Mouse (Mus musculus) limb, embryonic 12.5 days (tissue): ENCODE data around the gene Vps53. TPM values are rescaled to one million over a fixed set of nuclear protein-coding genes. Genes with fewer than 3 reads are reported as not detected.

Experiments used
- ATAC-seq: fragments of 200-750 bp; cut with Nextera tagmentation; 2 replicates; pipeline ENCODE4 v1.8.0; 2017; ENCODE audit warnings: low read depth, moderate TSS enrichment; ENCODE audit not compliant: insufficient number of reproducible peaks, insufficient read depth, low FRiP score, low TSS enrichment
- H3K27ac ChIP-seq: fragments of 300-500 bp; sonication (generic); 2 replicates; pipeline ENCODE4 v1.5.1; 2016; ENCODE audit warnings: mild to moderate bottlenecking, moderate library complexity
- H3K27me3 ChIP-seq: fragments of 300-500 bp; sonication (generic); 2 replicates; pipeline ENCODE4 v1.6.1; 2016; ENCODE audit warnings: mild to moderate bottlenecking, moderate library complexity
- H3K36me3 ChIP-seq: fragments of 300-500 bp; sonication (generic); 2 replicates; pipeline ENCODE4 v1.6.1; 2016; ENCODE audit warnings: mild to moderate bottlenecking, moderate library complexity
- H3K4me1 ChIP-seq: fragments of 300-500 bp; sonication (generic); replicated peaks from 2 replicates; pipeline ENCODE4 v1.6.1; 2016
- H3K4me2 ChIP-seq: fragments of 300-500 bp; sonication (generic); 2 replicates; pipeline ENCODE4 v1.6.1; 2016; ENCODE audit warnings: mild to moderate bottlenecking, moderate library complexity
- H3K4me3 ChIP-seq: fragments of 300-500 bp; sonication (generic); replicated peaks from 2 replicates; pipeline ENCODE4 v1.5.1; 2016; ENCODE audit warnings: mild to moderate bottlenecking
- H3K9ac ChIP-seq: fragments of 300-500 bp; sonication (generic); replicated peaks from 2 replicates; pipeline ENCODE4 v1.6.1; 2016; ENCODE audit warnings: mild to moderate bottlenecking, moderate library complexity
- H3K9me3 ChIP-seq: fragments of 300-500 bp; sonication (generic); 2 replicates; pipeline ENCODE4 v1.6.1; 2016; ENCODE audit warnings: mild to moderate bottlenecking, moderate library complexity
- WGBS: fragments of 180-500 bp; shearing (Covaris S2); methylation state at CpG from one replicate; pipeline ENCODE4 v1.1.7; 2016; 5-methylcytosine and 5-hydroxymethylcytosine counted together
- polyA plus RNA-seq: library from polyadenylated mRNA; unstranded; fragments of >200 nt; fragmentation: Nextera tagmentation; extraction: Ambion mirVana; gene quantifications from 2 replicates; pipeline ENCODE4 v1.2.1, GENCODE M21; 2016

Gene Vps53
- polyA plus RNA-seq, 1 experiment from 2014 or later = 39.1 TPM

DNA sequence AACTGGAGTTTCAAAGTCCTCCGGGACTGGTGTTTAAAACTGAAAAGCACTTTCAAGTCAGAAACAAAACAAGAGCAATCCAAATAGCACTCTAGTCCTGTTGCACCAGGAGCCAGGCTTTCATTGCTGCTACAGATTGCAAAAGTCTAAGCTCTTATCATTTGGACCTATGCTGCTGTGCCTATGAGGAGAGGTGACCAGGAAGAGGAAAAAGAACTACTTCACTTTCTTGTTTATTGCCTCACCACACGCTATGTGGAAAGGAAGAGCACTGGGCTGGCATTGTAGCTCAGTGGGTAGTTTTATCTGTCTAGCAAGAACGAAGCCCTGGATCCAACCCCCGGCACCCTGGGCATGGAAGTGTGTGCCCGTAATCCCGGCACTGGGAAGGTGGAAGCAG lies 146.1 kb downstream of the Vps53 start:
- ATAC-seq = no peak
- Histone ChIP-seq H3K4me3 (no peak overlapping the region), H3K27ac (no peak overlapping the region), H3K4me2 (no peak overlapping the region), H3K9me3 (no peaks in the 10 kb centered on the region), H3K4me1 (peaks cover 1% of the 10 kb centered on the region; the same call in 1 of the 2 replicates), H3K36me3 (no peaks in the 10 kb centered on the region), H3K27me3 (peaks cover 6% of the 10 kb centered on the region; the same call in 1 of the 2 replicates), H3K9ac (no peak overlapping the region)
- 77% methylated on average over 6 of the region's 6 CpGs for WGBS

DNA sequence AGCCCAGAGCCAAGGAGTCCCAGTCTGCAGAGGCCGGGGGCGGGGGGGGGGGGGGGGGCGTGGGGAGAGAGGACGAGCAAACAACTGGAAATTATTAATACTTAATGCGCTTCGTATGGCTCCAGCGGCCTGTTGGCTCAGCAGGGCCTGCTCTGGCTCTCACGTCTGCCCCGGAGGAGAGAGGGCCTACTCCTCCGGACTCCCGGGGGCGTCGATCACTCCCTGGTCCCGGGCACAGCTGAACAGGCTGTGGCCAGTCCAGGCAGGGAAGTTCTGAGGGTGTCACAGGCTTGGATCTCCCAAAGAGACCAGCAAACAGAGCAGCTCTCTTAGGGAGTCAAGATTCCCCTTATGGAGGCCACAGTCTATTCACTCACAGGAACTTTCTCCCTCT lies 151.4 kb downstream of the Vps53 start:
- peak; percentile 62 for ATAC-seq
- peak overlapping the region; percentile 82 for H3K27ac ChIP-seq
- peaks cover 6% of the 10 kb centered on the region; the same call in 1 of the 2 replicates for H3K27me3 ChIP-seq
- peaks cover 40% of the 10 kb centered on the region for H3K4me1 ChIP-seq
- peak overlapping the region; percentile 89 for H3K4me2 ChIP-seq
- no peaks in the 10 kb centered on the region for H3K9me3 ChIP-seq
- H3K9ac ChIP-seq = peak overlapping the region; percentile 81
- H3K4me3 ChIP-seq = peak overlapping the region; percentile 86
- WGBS = 2% methylated on average over 12 of the region's 14 CpGs
- H3K36me3 ChIP-seq = peaks cover 10% of the 10 kb centered on the region

DNA sequence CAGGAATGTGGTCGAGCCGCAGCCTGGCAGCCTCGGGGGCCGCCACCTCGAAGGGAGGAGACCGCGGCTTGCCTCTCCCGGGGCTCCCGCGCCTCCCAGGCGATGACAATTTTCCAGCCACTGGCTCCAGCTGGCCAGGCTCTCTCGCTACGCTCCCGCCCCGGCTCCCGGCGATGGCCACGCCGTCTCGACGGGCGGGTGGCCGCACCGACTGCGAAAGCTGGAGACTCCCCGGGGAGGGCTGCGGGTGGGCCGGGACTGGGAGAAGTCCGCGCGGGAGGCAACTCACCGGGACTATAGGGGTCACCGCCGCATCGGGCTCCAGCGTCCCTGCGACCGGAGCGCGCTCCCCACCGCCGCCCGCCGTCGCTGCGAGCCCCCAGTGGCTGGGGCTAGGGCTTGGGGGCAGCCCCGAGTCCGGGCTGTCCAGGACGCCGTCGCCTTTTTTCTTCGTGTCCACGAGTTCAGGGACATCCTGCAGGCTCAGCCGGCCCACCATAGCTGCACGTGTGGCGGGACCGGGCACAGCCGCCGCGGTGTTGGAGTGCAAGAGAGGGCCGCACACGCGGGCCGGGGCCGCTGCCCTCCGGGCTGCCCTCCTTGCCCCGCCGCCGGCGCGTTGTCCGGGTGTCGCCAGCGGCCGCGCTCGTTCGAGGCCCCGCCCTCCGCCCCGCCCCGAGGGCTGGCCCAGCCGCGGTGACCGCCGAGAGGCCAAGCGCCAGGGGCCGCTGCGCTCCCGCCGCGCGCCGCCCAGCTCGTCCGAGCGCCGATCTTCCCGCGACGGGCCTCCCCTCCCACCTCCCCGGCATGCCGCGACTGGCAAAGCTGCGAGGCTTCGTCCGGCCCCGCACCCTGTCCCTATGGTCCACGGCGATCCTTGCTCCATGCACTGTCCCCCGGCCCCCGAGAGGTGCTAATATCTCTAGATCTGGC lies 152.0 kb downstream of the Vps53 start, which contains the start of gene Rflnb:
Rflnb (minus strand) TSS at position 644 of the 933 bp plus-strand sequence.
- Histone ChIP-seq H3K9me3 (no peaks in the 10 kb centered on the region), H3K27ac (peak within 1 kb of the TSS; percentile 82), H3K9ac (peak within 1 kb of the TSS; percentile 81), H3K27me3 (peaks cover 6% of the 10 kb centered on the region; the same call in 1 of the 2 replicates), H3K4me1 (peaks cover 40% of the 10 kb centered on the region), H3K4me3 (peak within 1 kb of the TSS; percentile 86), H3K4me2 (peak within 1 kb of the TSS; percentile 89), H3K36me3 (peaks cover 16% of the 10 kb centered on the region)
- WGBS = under 1% methylated on average over 91 of the region's 112 CpGs
- peak; percentile 89 for ATAC-seq

DNA sequence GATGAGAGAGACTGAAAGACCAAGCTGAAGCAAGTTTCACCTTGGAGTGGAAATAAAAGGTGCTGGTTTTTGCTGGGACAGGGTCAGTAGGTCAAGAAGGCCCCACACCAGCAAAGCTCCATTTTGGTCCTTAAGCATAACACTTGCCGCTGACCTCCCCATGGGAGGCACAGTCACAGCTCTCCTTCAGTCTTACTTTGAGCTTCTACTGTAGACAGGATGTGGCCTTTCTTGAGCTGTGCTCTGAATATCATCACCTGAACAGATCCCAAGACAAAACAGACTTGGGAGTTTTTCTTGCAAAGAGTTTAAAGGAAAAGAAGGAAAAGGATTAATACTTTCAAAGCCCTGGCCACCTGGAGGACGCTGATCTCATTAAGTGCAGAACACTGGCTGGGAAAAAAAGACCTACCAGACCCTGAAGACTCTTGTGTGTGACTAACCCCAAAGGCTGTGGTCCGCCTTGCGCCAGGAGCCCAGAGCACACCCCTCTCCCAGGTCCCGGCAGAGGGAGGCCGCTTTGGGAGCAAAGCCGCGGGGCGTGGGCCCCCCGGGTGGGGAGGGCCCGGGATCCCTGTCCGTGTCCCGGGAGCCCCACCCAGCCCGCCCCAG lies 152.8 kb downstream of the Vps53 start:
- 5% methylated on average over 11 of the region's 14 CpGs for WGBS
- no peak for ATAC-seq
- H3K27ac ChIP-seq = peak overlapping the region; percentile 82; the same call in 1 of the 2 replicates
- H3K4me1 ChIP-seq = peaks cover 40% of the 10 kb centered on the region
- peaks cover 6% of the 10 kb centered on the region; the same call in 1 of the 2 replicates for H3K27me3 ChIP-seq
- peak overlapping the region; percentile 86 for H3K4me3 ChIP-seq
- no peaks in the 10 kb centered on the region for H3K9me3 ChIP-seq
- H3K9ac ChIP-seq = peak overlapping the region; percentile 81
- peak overlapping the region; percentile 89 for H3K4me2 ChIP-seq
- H3K36me3 ChIP-seq = peaks cover 21% of the 10 kb centered on the region

DNA sequence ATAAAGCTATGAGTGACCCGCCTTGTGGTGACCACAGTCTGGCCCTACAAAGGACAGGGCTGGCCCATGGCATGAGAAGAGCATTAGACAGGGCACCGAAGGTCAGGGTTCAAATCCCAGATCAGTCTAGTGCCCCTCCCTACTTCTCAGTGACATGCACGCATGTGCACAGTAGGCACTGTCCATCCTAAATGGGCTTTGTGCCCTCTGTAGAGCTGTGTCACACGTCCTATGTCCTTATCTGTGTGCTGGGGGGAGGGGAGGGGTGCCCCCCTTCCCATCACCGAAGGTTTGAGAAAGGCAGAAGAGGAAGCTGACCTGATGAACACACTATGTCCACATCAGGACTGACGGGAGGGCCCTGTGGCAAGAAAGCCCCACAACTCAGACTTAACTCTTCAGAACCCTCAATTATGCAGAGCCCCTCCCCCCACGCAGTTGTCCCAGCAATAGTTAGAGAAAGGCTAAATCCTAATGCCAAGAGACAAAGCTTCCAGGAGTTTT lies 154.3 kb downstream of the Vps53 start:
- Histone ChIP-seq H3K9ac (no peak overlapping the region), H3K27me3 (peaks cover 6% of the 10 kb centered on the region; the same call in 1 of the 2 replicates), H3K9me3 (no peaks in the 10 kb centered on the region), H3K36me3 (peaks cover 25% of the 10 kb centered on the region), H3K4me3 (0 out of 2 replicates have a peak overlapping the region, but pooled peaks have one; percentile 1), H3K4me2 (peak overlapping the region; percentile 89), H3K27ac (no peak overlapping the region), H3K4me1 (peaks cover 48% of the 10 kb centered on the region)
- no peak for ATAC-seq
- WGBS = 77% methylated on average over 7 of the region's 7 CpGs

DNA sequence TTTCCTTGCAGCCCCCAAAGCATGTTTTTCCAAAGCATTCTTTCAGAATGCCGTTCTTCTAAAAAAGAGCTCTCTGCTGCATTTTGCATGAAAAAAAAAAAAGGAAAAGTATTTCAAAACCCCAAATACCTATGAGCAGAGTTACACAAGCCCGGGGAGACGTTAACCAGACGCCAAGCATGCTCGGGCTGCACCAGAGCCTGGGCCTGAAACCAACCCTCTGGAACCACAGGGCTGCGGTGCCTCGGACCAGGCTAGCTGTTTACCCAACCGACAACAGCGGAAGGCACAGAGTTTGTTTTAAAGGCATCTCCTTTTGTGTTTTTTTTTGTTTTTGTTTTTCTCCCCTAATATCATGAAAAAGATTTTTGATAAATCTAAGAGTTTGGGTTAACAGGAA lies 158.5 kb downstream of the Vps53 start:
- H3K4me2 ChIP-seq = no peak overlapping the region
- H3K36me3 ChIP-seq = peaks cover 33% of the 10 kb centered on the region
- H3K27me3 ChIP-seq = no peaks in the 10 kb centered on the region
- ATAC-seq = no peak
- H3K4me1 ChIP-seq = peaks cover 30% of the 10 kb centered on the region
- H3K9ac ChIP-seq = no peak overlapping the region
- 0 out of 2 replicates have a peak overlapping the region, but pooled peaks have one; percentile 41 for H3K27ac ChIP-seq
- no peaks in the 10 kb centered on the region for H3K9me3 ChIP-seq
- H3K4me3 ChIP-seq = no peak overlapping the region
- 68% methylated on average over 9 of the region's 9 CpGs for WGBS

DNA sequence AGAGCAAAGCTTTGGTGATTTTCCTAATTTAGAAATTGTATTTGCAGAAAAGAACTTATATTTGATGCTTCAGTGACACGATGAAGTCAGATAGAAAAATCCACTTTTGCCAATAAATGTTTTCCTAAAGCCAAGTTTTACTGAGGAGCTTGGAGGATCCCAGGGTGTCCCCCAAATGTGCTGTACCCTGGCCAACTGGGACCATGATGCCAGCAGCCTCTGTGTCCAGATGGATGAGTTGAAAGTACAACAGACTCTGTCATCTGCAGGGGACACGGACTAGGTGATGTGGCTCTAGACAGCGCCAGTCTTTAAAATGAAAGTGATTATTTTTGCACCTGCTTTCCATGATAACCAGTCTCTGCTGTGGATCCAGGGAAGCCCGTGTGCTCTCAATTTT lies 159.6 kb downstream of the Vps53 start:
- 76% methylated on average over 4 of the region's 4 CpGs for WGBS

DNA sequence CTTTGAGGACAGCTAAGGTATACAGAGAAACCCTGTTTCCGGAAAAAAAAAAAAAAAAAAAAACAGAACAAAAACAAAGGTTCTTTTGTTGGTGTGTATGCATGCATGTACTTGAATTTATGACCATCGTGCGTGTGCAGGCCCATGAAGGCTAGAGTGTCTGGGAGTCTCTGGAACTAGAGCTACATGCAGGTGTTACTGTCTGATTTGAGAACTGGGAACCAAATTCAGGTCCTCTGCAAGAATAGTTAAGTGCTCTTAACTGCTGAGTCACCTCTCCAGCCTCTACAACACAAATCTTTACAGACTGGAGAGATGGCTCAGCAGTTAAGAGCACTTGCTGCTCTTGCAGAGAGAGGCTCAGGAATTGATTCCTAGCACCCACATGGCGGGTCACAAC lies 163.6 kb downstream of the Vps53 start:
- Histone ChIP-seq H3K4me2 (no peak overlapping the region), H3K27ac (no peak overlapping the region), H3K36me3 (peaks cover 12% of the 10 kb centered on the region; the same call in 1 of the 2 replicates), H3K4me3 (no peak overlapping the region), H3K9ac (no peak overlapping the region), H3K4me1 (peaks cover 8% of the 10 kb centered on the region; the same call in 1 of the 2 replicates), H3K9me3 (no peaks in the 10 kb centered on the region), H3K27me3 (no peaks in the 10 kb centered on the region)
- WGBS = 66% methylated on average over 4 of the region's 4 CpGs
- ATAC-seq = no peak

More for the DNA sequence above, 159.6 kb downstream of the Vps53 start:
- no peak overlapping the region for H3K27ac ChIP-seq
- H3K36me3 ChIP-seq = peaks cover 33% of the 10 kb centered on the region
- no peaks in the 10 kb centered on the region for H3K27me3 ChIP-seq
- H3K4me2 ChIP-seq = no peak overlapping the region
- H3K4me1 ChIP-seq = peaks cover 19% of the 10 kb centered on the region
- no peak overlapping the region for H3K4me3 ChIP-seq
- no peaks in the 10 kb centered on the region for H3K9me3 ChIP-seq
- no peak for ATAC-seq
- H3K9ac ChIP-seq = no peak overlapping the region

DNA sequence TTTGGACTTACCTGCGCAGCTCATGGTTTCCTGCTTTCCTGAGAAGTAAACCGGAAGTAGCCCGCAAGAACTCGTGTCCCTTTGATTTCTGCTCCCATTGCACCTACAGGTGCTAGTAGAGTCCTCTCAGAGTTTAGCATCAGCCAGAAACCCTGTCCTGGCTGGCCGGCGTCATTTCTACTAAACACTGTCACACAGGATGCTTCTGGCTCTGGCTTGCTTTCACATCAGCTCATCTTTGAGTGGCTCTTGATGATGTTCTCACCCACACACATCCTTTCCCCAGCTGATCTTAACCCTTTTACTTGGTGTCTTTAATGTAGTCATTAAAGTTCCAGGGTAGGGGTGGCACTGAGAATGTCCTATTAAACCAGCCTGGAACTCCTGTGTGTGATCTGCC lies 164.2 kb downstream of the Vps53 start:
- WGBS = 89% methylated on average over 6 of the region's 6 CpGs
- Histone ChIP-seq H3K36me3 (peaks cover 9% of the 10 kb centered on the region; the same call in 1 of the 2 replicates), H3K9ac (no peak overlapping the region), H3K27me3 (no peaks in the 10 kb centered on the region), H3K4me1 (peaks cover 4% of the 10 kb centered on the region; the same call in 1 of the 2 replicates), H3K4me2 (no peak overlapping the region), H3K9me3 (no peaks in the 10 kb centered on the region), H3K4me3 (no peak overlapping the region), H3K27ac (no peak overlapping the region)
- no peak for ATAC-seq

DNA sequence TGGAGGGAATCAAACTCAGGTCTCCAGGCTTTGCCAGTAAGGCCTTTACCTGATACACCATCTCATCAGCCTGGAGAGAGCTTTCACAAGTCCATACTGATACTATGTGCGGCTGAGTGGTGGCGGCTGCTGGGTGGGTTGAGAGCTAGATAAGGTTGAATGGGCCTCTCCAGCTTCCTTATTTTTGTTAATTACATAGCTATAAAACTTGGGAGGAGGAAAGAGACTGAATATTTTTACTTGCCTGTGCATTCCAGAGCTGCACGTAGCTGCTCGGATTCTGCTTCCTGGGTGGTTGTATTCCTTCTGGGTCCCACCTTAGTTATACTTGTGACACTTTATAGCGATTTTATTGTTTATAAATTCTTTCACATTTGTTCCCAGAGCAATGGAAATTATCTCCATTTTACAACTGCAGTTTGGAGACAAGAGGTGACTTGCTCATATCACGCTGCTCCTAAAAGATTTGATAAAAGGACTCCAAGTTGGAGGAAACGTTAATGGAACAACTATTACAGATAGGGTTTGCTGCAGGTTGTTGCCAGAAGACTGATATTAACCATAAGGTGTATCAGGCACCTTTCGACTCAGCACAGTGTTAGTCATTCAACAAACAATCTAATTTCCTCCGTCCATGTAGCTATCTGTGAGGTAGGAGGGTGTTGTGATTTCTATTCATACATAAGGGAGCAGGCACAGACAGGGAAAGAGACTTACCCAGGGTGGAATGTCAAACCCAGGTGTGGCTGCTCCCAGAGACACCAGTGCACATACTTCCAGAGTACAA lies 168.4 kb downstream of the Vps53 start:
- Histone ChIP-seq H3K4me3 (no peak overlapping the region), H3K4me1 (no peaks in the 10 kb centered on the region), H3K9me3 (no peaks in the 10 kb centered on the region), H3K9ac (no peak overlapping the region), H3K27me3 (no peaks in the 10 kb centered on the region), H3K36me3 (no peaks in the 10 kb centered on the region), H3K4me2 (no peak overlapping the region), H3K27ac (no peak overlapping the region)
- no peak for ATAC-seq
- WGBS = 78% methylated on average over 9 of the region's 9 CpGs
